Mouse (Mus musculus): ENCODE measurements around the gene Cnp. TPM values are rescaled to one million over a fixed set of nuclear protein-coding genes. Genes with fewer than 3 reads are reported as not detected.

Gene Cnp
- polyA plus RNA-seq, 1 experiment: 17.1 TPM

GRCm38 (mm10) chr11:100628862-100629352 is 54.2 kb downstream of the Cnp start:
- H3K27me3 ChIP-seq (replicated peaks): peaks cover 39% of the 10 kb centered on the region
- H3K36me3 ChIP-seq (replicated peaks; ENCODE audit: low read length): peaks cover 36% of the 10 kb centered on the region
- no peaks in the 10 kb centered on the region for H3K9me3 ChIP-seq
- H3K4me1 ChIP-seq: peaks cover 64% of the 10 kb centered on the region
- H3K4me3 ChIP-seq (replicated peaks): no peak overlapping the region
- TF ChIP-seq GATA1 (IDR thresholded peaks at IDR 0.05; ENCODE audit: borderline replicate concordance, low read length): no peak
- TF ChIP-seq FLI1 (IDR thresholded peaks at IDR 0.05; ENCODE audit: low read length): no peak

- H3K36me3 ChIP-seq (replicated peaks; ENCODE audit: low read length): no peaks in the 10 kb centered on the region
- no peak overlapping the region for H3K4me3 ChIP-seq (replicated peaks)
- H3K4me1 ChIP-seq: peaks cover 8% of the 10 kb centered on the region
Measured at GRCm38 (mm10) chr11:100634530-100634929, 59.8 kb downstream of the Cnp start.

GRCm38 (mm10) chr11:100640159-100640906 is 65.6 kb downstream of the Cnp start:
- Histone ChIP-seq H3K4me1 (peaks cover 15% of the 10 kb centered on the region), H3K27me3 (replicated peaks) (peaks cover 91% of the 10 kb centered on the region), H3K9me3 (peaks cover 8% of the 10 kb centered on the region), H3K36me3 (replicated peaks; ENCODE audit: low read length) (no peaks in the 10 kb centered on the region), H3K4me3 (replicated peaks) (peak overlapping the region; percentile 81)
- no peak for TF ChIP-seq GATA1 (IDR thresholded peaks at IDR 0.05; ENCODE audit: borderline replicate concordance, low read length)
- no peak for TF ChIP-seq FLI1 (IDR thresholded peaks at IDR 0.05; ENCODE audit: low read length)

More at GRCm38 (mm10) chr11:100634530-100634929, 59.8 kb downstream of the Cnp start:
- peaks cover 8% of the 10 kb centered on the region for H3K9me3 ChIP-seq
- H3K27me3 ChIP-seq (replicated peaks): peaks cover 85% of the 10 kb centered on the region
- TF ChIP-seq FLI1 (IDR thresholded peaks at IDR 0.05; ENCODE audit: low read length) (no peak), GATA1 (IDR thresholded peaks at IDR 0.05; ENCODE audit: borderline replicate concordance, low read length) (no peak)

Other genes with a start within 250 kb of the Cnp start
- not detected in 2 replicates for gene Gast, start 240.5 kb upstream of the Cnp start, polyA plus RNA-seq (2012; ENCODE audit: insufficient read depth, low replicate concordance)
- 0.06 TPM in 1 of 2 replicates, not detected in the other for gene Hap1, start 218.8 kb upstream of the Cnp start, polyA plus RNA-seq (2012; ENCODE audit: insufficient read depth, low replicate concordance)
- gene Jup, start 177.1 kb upstream of the Cnp start, polyA plus RNA-seq (2012; ENCODE audit: insufficient read depth, low replicate concordance): 6.4 and 9.4 TPM in 2 replicates
- gene P3h4, start 160.1 kb upstream of the Cnp start, polyA plus RNA-seq (2012; ENCODE audit: insufficient read depth, low replicate concordance): not detected in 2 replicates
- 0.22 TPM in 1 of 2 replicates, not detected in the other for gene Fkbp10, start 159.2 kb upstream of the Cnp start, polyA plus RNA-seq (2012; ENCODE audit: insufficient read depth, low replicate concordance)
- gene Nt5c3b, start 133.1 kb upstream of the Cnp start, polyA plus RNA-seq (2012; ENCODE audit: insufficient read depth, low replicate concordance): 48.3 and 86.4 TPM in 2 replicates
- 0.56 TPM in 1 of 2 replicates, not detected in the other for gene Klhl10, start 133.0 kb upstream of the Cnp start, polyA plus RNA-seq (2012; ENCODE audit: insufficient read depth, low replicate concordance)
- 1.6 TPM in 1 of 2 replicates, not detected in the other for gene Klhl11, start 102.2 kb upstream of the Cnp start, polyA plus RNA-seq (2012; ENCODE audit: insufficient read depth, low replicate concordance)
- gene Acly, start 46.9 kb upstream of the Cnp start, polyA plus RNA-seq (2012; ENCODE audit: insufficient read depth, low replicate concordance): 7.2 and 21.1 TPM in 2 replicates
- 0.29 TPM in 1 of 2 replicates, not detected in the other for gene Ttc25, start 29.3 kb upstream of the Cnp start, polyA plus RNA-seq (2012; ENCODE audit: insufficient read depth, low replicate concordance)
- gene Nkiras2, start 44.3 kb downstream of the Cnp start, polyA plus RNA-seq (2012; ENCODE audit: insufficient read depth, low replicate concordance): 62.7 and 103 TPM in 2 replicates
- gene Dnajc7, start 45.3 kb downstream of the Cnp start, polyA plus RNA-seq (2012; ENCODE audit: insufficient read depth, low replicate concordance): 1.8 and 86.6 TPM in 2 replicates
- gene Zfp385c, start 117.6 kb downstream of the Cnp start, polyA plus RNA-seq (2012; ENCODE audit: insufficient read depth, low replicate concordance): 0.39 TPM in 1 of 2 replicates, not detected in the other
- gene Dhx58, start 129.4 kb downstream of the Cnp start, polyA plus RNA-seq (2012; ENCODE audit: insufficient read depth, low replicate concordance): 9.2 TPM in 1 of 2 replicates, not detected in the other
- 30.5 and 34.7 TPM in 2 replicates for gene Kat2a, start 137.6 kb downstream of the Cnp start, polyA plus RNA-seq (2012; ENCODE audit: insufficient read depth, low replicate concordance)
- gene Hspb9, start 138.9 kb downstream of the Cnp start, polyA plus RNA-seq (2012; ENCODE audit: insufficient read depth, low replicate concordance): 0.54 TPM in 1 of 2 replicates, not detected in the other
- gene Rab5c, start 163.3 kb downstream of the Cnp start, polyA plus RNA-seq (2012; ENCODE audit: insufficient read depth, low replicate concordance): 502 and 744 TPM in 2 replicates
- 0.43 TPM in 1 of 2 replicates, not detected in the other for gene Kcnh4, start 185.0 kb downstream of the Cnp start, polyA plus RNA-seq (2012; ENCODE audit: insufficient read depth, low replicate concordance)
- gene Hcrt, start 188.0 kb downstream of the Cnp start, polyA plus RNA-seq (2012; ENCODE audit: insufficient read depth, low replicate concordance): not detected in 2 replicates
- gene Ghdc, start 196.1 kb downstream of the Cnp start, polyA plus RNA-seq (2012; ENCODE audit: insufficient read depth, low replicate concordance): 2.2 and 7.2 TPM in 2 replicates

Data from megakaryocyte, embryonic 14.5 days (primary cell).